Mouse (Mus musculus) C2C12 (cell line): ENCODE data around the gene Phex. TPM values are rescaled to one million over a fixed set of nuclear protein-coding genes. Genes with fewer than 3 reads are reported as not detected.

Experiments used
- H3K27me3 ChIP-seq: one replicate; pipeline ENCODE4 v1.6.1; 2011; ENCODE audit not compliant: control insufficient read depth, insufficient read depth, insufficient read length
- H3K36me3 ChIP-seq: one replicate; pipeline ENCODE4 v1.6.1; 2011; ENCODE audit not compliant: control insufficient read depth, insufficient read depth
- H3K4me3 ChIP-seq: one replicate; pipeline ENCODE4 v1.5.1; 2011; ENCODE audit warnings: mild to moderate bottlenecking, control low read depth; ENCODE audit not compliant: poor library complexity, insufficient read depth, severe bottlenecking
- H3K79me2 ChIP-seq: one replicate; pipeline ENCODE4 v1.6.1; 2011; ENCODE audit not compliant: control insufficient read depth, insufficient read depth
- H3K79me3 ChIP-seq: one replicate; pipeline ENCODE4 v1.6.1; 2011; ENCODE audit warnings: low read depth, control low read depth
- H3ac ChIP-seq: one replicate; pipeline ENCODE3; 2011; ENCODE audit warnings: low read depth; ENCODE audit not compliant: control insufficient read depth, insufficient read length
- CEBPB ChIP-seq: IDR thresholded peaks from one replicate; pipeline ENCODE4 v1.6.1; 2011; ENCODE audit warnings: low read depth, mild to moderate bottlenecking, control low read depth, moderate library complexity
- CTCF ChIP-seq: IDR thresholded peaks from one replicate; pipeline ENCODE4 v1.5.1; 2011; ENCODE audit not compliant: control insufficient read depth, insufficient read depth, insufficient read length
- FOSL1 ChIP-seq: IDR thresholded peaks from one replicate; pipeline ENCODE4 v1.8.0; 2011; ENCODE audit warnings: mild to moderate bottlenecking, low read length; ENCODE audit not compliant: poor library complexity, insufficient read depth, severe bottlenecking
- MAX ChIP-seq: IDR thresholded peaks from one replicate; pipeline ENCODE4 v1.6.1; 2011; ENCODE audit warnings: mild to moderate bottlenecking, control low read depth
- MYOD1 ChIP-seq: IDR thresholded peaks from one replicate; pipeline ENCODE4 v1.6.1; 2011; ENCODE audit warnings: low read depth; ENCODE audit not compliant: control insufficient read depth, insufficient read length
- MYOG ChIP-seq: IDR thresholded peaks from one replicate; pipeline ENCODE4 v1.6.1; 2011; ENCODE audit not compliant: control insufficient read depth, insufficient read length; ENCODE audit errors: extremely low read depth
- USF1 ChIP-seq: IDR thresholded peaks from one replicate; pipeline ENCODE4 v1.6.1; 2011; ENCODE audit warnings: low read depth, mild to moderate bottlenecking, control low read depth, moderate library complexity
- polyA plus RNA-seq: library from polyadenylated mRNA; unstranded; fragments of >200 nt; fragmentation: generic; extraction: Trizol; gene quantifications from one replicate; pipeline ENCODE4 v1.2.1, GENCODE M21; 2012; ENCODE audit warnings: missing spikeins

Gene Phex
- polyA plus RNA-seq, 1 experiment, result 0.63 TPM

DNA sequence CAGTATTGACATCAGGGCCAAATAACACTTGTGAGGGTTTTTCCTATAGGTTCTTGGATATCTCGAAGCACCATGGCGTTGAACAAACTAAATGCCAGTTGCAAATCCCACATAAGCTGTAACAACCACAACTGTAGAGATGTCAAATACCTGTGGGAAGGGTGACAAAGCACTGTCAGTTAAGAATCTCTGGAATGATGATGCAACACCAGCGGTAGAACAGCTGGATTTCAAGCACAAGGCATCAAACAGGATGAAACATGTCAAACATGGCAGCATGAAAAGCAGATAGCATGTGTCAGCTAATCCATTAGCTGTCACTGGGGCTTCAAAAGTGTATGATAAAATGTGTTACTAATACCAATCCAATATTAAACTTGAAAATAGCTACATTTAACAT, 141.8 kb downstream of the Phex start:
- Histone ChIP-seq H3K27me3 (no peaks in the 10 kb centered on the region), H3K36me3 (no peaks in the 10 kb centered on the region), H3K4me3 (no peak overlapping the region), H3K79me3 (no peaks in the 10 kb centered on the region), H3ac (no peak overlapping the region), H3K79me2 (no peaks in the 10 kb centered on the region)
- TF ChIP-seq MYOD1 (peak; percentile 79), CEBPB (peak; percentile 85), CTCF (no peak)

DNA sequence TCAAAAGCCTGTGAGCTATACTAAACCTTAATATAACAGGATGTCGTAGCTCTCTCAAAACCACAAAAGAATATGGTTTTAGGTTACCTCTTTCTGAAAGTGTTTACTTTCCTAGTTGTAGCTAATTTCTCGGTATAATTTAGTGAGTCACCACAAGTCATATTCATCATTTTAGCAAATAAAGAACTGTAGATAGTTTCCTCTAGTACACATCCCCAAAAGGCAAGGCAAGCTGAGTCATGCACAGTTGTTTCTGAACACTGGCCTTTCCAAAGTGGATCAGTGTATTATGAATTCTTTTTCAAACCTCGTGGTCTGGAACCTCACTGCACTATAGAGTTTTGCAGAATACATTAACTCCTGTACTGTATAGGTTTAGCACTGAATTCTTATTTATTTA, 143.5 kb downstream of the Phex start:
- TF ChIP-seq USF1 (no peak), MYOD1 (peak; percentile 14), FOSL1 (peak; percentile 76)

DNA sequence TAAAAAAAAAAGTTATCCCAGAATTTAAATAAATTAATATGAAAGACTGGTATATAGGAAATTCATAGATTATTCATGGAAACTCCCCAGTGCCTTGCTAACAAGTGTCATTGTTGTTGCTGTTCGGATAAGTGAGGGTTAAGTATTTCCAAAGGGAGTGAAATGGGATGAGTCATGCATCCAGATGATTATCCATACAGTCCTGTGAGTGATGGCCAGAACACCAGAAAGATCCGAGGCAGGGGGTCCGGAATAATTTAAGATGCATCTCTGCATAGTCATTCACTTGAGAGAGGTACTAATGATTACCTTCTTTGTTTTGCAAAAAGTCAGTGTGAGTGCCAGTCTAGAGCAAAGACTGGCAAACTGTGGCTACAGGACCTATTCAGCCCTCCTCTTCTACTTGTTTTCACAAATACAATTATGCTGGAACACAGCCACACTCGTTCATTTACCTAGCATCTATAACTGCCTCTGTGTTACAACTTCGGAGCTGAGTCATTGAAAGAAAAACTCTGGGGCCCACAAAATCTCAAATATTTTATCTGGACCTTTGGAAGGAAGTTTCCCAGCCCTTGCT, 145.3 kb downstream of the Phex start:
- Histone ChIP-seq H3K27me3 (no peaks in the 10 kb centered on the region), H3K36me3 (no peaks in the 10 kb centered on the region), H3K4me3 (no peak overlapping the region), H3ac (no peak overlapping the region), H3K79me3 (no peaks in the 10 kb centered on the region), H3K79me2 (no peaks in the 10 kb centered on the region)
- TF ChIP-seq USF1 (no peak), FOSL1 (peak; percentile 37), CEBPB (peak; percentile 74), MAX (no peak), MYOD1 (no peak)

More for the DNA sequence above, 143.5 kb downstream of the Phex start:
- Histone ChIP-seq H3K36me3 (no peaks in the 10 kb centered on the region), H3K79me3 (no peaks in the 10 kb centered on the region), H3K79me2 (no peaks in the 10 kb centered on the region), H3K4me3 (no peak overlapping the region), H3K27me3 (no peaks in the 10 kb centered on the region), H3ac (no peak overlapping the region)

DNA sequence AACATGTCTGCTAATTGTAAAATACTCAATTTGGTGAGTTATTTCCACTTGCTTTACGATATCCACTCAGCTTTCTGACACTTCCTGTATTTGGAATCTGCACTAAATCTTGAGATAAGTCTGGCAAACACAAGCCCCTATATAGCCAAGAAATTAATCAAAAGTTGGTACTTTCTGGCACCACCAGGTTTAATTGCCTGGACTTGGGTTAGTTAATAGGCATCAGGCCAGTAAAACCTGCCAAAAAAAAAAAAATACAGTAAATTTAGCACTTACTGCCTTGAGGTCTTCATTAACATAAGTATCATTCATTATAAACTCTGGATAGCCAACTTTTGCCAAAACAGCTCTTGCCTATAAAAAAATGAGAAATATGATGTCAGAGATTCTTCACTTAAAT, 147.0 kb downstream of the Phex start:
- no peak overlapping the region for H3K4me3 ChIP-seq
- H3K79me2 ChIP-seq, result no peaks in the 10 kb centered on the region
- H3K79me3 ChIP-seq, result no peaks in the 10 kb centered on the region
- no peak overlapping the region for H3ac ChIP-seq
- H3K36me3 ChIP-seq, result no peaks in the 10 kb centered on the region
- TF ChIP-seq MYOG (no peak), FOSL1 (no peak), CTCF (no peak), CEBPB (no peak), MYOD1 (no peak), MAX (no peak), USF1 (no peak)
- H3K27me3 ChIP-seq, result no peaks in the 10 kb centered on the region

DNA sequence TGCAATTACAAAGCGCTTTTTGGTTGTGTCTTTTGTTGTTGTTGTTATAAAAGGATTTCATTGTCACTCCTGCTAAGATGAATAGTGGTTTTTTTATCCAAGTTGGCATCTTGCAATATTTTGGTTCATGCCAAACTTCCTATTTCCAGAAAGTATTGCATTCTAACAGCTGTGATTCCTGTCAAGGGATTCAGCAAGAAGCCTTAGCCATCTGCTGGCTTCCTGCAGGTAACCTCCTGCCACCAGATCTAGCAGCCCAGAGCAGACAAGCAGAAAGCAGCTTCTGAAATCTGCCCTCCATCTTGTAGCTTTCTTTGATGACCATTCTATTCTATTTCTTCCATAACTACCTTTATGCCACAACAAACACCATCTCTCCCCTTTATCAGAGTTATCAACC, 212.4 kb downstream of the Phex start:
- Histone ChIP-seq H3K4me3 (no peak overlapping the region), H3K36me3 (no peaks in the 10 kb centered on the region), H3ac (no peak overlapping the region), H3K79me2 (no peaks in the 10 kb centered on the region), H3K79me3 (no peaks in the 10 kb centered on the region), H3K27me3 (no peaks in the 10 kb centered on the region)
- TF ChIP-seq CTCF (no peak), MYOG (no peak), USF1 (no peak), FOSL1 (no peak), MYOD1 (no peak), MAX (no peak), CEBPB (no peak)

DNA sequence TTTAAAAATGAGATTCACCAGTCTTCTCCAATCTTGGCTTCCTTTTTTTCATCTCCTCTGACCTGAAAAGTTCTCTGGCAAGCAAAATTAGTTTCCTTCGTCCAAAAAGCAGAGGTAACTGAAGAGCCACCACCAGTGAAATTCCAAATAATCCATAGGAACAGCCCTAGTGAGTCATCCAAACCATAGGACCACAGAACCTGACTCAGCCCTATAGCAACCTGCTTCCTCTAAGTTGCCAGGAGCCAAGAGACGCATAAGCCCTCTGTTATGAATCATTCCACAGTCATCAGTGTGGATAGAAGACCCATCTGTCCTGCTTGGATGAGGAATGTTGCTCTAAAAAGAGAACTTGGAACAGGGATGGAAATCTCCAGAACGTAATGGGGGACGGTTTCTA, 230.9 kb downstream of the Phex start:
- no peaks in the 10 kb centered on the region for H3K79me3 ChIP-seq
- H3K4me3 ChIP-seq, result no peak overlapping the region
- no peaks in the 10 kb centered on the region for H3K27me3 ChIP-seq
- H3ac ChIP-seq, result no peak overlapping the region
- TF ChIP-seq FOSL1 (peak; percentile 89), MYOG (no peak), MYOD1 (peak; percentile 68), MAX (no peak), CTCF (no peak), USF1 (no peak), CEBPB (no peak)
- H3K79me2 ChIP-seq, result no peaks in the 10 kb centered on the region
- H3K36me3 ChIP-seq, result no peaks in the 10 kb centered on the region
